Mouse (Mus musculus) hindbrain, postnatal 0 days (tissue): ENCODE results near the gene 1810009A15Rik. TPM values are rescaled to one million over a fixed set of nuclear protein-coding genes. Genes with fewer than 3 reads are reported as not detected.

Experiments used
- ATAC-seq: fragments of 200-750 bp; cut with Nextera tagmentation; 2 replicates; pipeline ENCODE4 v1.8.0; 2017; ENCODE audit warnings: mild to moderate bottlenecking, moderate TSS enrichment, moderate library complexity
- DNase-seq: peaks from one replicate; pipeline ENCODE4 v3.0.0-alpha.2; 2015; ENCODE audit warnings: low spot score
- H3K27ac ChIP-seq: fragments of 300-500 bp; sonication (generic); 2 replicates; pipeline ENCODE4 v1.5.1; 2014; ENCODE audit warnings: mild to moderate bottlenecking
- H3K27me3 ChIP-seq: fragments of 300-500 bp; sonication (generic); 2 replicates; pipeline ENCODE4 v1.6.1; 2014; ENCODE audit warnings: low read length, mixed read lengths; ENCODE audit not compliant: insufficient read depth
- H3K36me3 ChIP-seq: fragments of 300-500 bp; sonication (generic); 2 replicates; pipeline ENCODE4 v1.6.1; 2014; ENCODE audit warnings: low read length, mixed read lengths; ENCODE audit not compliant: insufficient read depth
- H3K4me1 ChIP-seq: fragments of 300-500 bp; sonication (generic); 2 replicates; pipeline ENCODE4 v1.6.1; 2014; ENCODE audit warnings: antibody characterized with exemption, low read length, mixed read lengths; ENCODE audit not compliant: insufficient read depth
- H3K4me2 ChIP-seq: fragments of 300-500 bp; sonication (generic); 2 replicates; pipeline ENCODE4 v1.6.1; 2014; ENCODE audit warnings: low read depth, mild to moderate bottlenecking, low read length, moderate library complexity, mixed read lengths
- H3K4me3 ChIP-seq: fragments of 300-500 bp; sonication (generic); 2 replicates; pipeline ENCODE4 v1.5.1; 2014; ENCODE audit warnings: low read length
- H3K9ac ChIP-seq: fragments of 300-500 bp; sonication (generic); replicated peaks from 2 replicates; pipeline ENCODE4 v1.6.1; 2014; ENCODE audit warnings: mild to moderate bottlenecking, low read length, moderate library complexity, mixed read lengths
- H3K9me3 ChIP-seq: fragments of 300-500 bp; sonication (generic); 2 replicates; pipeline ENCODE4 v1.6.1; 2016; ENCODE audit warnings: low read length, mixed read lengths
- CTCF ChIP-seq: IDR thresholded peaks from 2 replicates; pipeline ENCODE4 v1.5.1; 2016; ENCODE audit warnings: antibody characterized with exemption, control low read depth, low read depth
- WGBS: fragments of 180-500 bp; shearing (Covaris S2); extraction: QIAGEN DNeasy Blood & Tissue Kit; methylation state at CpG from one replicate; pipeline ENCODE4 v1.1.7; 2014; 5-methylcytosine and 5-hydroxymethylcytosine counted together
- microRNA-seq, 2 experiments: library from miRNA; unstranded; fragments of <30 nt; microRNA quantifications; one replicate each; pipeline ENCODE4; 2016
- polyA plus RNA-seq: library from polyadenylated mRNA; unstranded; fragments of >200 nt; fragmentation: Nextera tagmentation; extraction: Ambion mirVana; gene quantifications from 2 replicates; pipeline ENCODE4 v1.2.1, GENCODE M21; 2015
- total RNA-seq: library from RNA; depleted of rRNA; stranded (reverse); fragments of >200 nt; gene quantifications from 2 replicates; pipeline ENCODE4 v1.2.3, GENCODE M21; 2014; rRNA removed

Gene 1810009A15Rik
- total and polyA plus RNA-seq, 2 experiments from 2014 or later: 13.6 to 38.6 TPM

DNA sequence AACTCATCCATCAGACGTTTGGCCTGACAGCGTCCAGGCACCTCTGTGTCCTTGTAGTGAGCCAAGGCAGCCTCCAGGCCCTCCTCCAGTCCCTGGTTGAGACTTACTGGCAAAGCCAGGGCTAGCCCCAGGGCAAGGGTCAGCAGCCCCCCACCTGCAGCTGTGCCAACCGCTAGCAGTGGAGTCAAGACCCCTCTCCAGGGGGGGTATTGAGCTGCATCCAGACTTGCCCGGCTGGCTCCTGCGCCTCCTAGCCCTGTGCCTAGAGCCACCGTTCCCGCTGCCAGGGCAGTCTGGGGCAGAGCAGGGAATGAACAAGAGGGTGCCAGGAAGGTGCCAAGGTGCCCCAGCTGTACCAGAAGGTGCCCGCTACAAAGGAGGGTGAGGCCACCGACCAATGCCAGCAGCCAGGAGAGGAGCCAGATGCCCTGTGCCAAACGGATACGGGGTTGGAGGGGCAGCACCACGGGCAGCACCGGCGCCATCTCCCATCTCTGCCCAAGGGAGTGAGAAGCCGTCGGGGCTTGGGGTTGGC, 40.1 kb downstream of the 1810009A15Rik start:
- Histone ChIP-seq H3K27me3 (no peaks in the 10 kb centered on the region), H3K9ac (peak overlapping the region; percentile 59; the same call in 1 of the 2 replicates), H3K36me3 (peaks cover 8% of the 10 kb centered on the region; the same call in 1 of the 2 replicates), H3K4me3 (peak overlapping the region; percentile 53), H3K9me3 (no peaks in the 10 kb centered on the region), H3K27ac (peak overlapping the region; percentile 62; the same call in 1 of the 2 replicates), H3K4me1 (no peaks in the 10 kb centered on the region), H3K4me2 (peak overlapping the region; percentile 71)
- TF ChIP-seq CTCF: no peak
- WGBS: 15% methylated on average over 16 of the region's 16 CpGs
- ATAC-seq (peak; percentile 9), DNase-seq (no peak)

DNA sequence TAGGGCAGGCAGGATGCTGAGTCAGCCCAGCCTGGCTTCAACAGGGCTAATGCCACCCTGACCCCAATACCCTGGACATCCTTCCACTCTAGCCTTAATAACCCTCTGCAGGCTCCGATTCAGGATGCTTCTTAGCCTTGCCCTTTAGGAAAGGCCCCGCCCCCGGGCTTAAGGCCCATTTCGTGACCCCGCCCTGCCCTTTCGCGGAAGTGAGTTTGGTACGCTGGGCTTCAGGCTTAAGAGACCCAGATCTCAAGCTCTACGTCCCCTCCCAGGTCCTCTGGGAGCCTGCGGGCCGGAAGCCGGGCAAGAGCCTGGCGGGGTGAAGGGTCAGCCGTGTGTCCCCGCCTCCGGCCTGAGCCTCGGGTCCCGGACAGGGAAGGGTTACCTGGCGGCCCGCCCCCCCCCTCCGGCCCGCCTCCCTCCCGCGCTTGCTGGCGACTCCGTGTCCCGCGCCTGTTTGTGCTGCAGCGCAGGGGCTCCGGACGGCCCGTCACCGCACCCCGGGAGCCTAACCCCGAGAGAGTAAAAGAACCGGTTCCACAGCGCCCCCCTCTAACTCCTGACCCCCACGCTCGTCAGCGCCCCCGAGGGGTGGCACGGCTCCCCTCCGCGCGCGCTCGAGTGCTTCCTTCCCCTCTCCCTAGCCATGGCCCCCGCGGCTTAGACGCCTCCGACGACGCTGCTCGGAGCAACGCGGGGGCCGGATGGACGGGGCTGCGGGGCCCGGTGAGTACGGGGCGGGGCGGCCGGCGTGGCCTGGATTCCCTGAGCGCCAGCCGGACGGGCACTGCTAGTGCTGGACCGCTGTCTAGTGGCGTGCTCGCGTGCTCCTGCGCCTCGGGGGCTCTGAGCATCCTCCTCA, 40.8 kb downstream of the 1810009A15Rik start, which contains the start of the genes Rom1 and Eml3:
Gene Rom1 (minus strand): TSS at position 133 of the 865 bp plus-strand sequence.
Gene Eml3 (plus strand): TSS at position 329 of the 865 bp plus-strand sequence.
- Histone ChIP-seq H3K9ac (peak within 1 kb of the TSS; percentile 59), H3K4me3 (peak within 1 kb of the TSS; percentile 53), H3K4me1 (no peaks in the 10 kb centered on the region), H3K36me3 (peaks cover 8% of the 10 kb centered on the region; the same call in 1 of the 2 replicates), H3K27ac (peak within 1 kb of the TSS; percentile 62), H3K27me3 (no peaks in the 10 kb centered on the region), H3K4me2 (peak within 1 kb of the TSS; percentile 71), H3K9me3 (no peaks in the 10 kb centered on the region)
- DNase-seq (peak; percentile 62), ATAC-seq (peak; percentile 72)
- peak; percentile 40 for TF ChIP-seq CTCF
- WGBS: 1% methylated on average over 57 of the region's 74 CpGs

DNA sequence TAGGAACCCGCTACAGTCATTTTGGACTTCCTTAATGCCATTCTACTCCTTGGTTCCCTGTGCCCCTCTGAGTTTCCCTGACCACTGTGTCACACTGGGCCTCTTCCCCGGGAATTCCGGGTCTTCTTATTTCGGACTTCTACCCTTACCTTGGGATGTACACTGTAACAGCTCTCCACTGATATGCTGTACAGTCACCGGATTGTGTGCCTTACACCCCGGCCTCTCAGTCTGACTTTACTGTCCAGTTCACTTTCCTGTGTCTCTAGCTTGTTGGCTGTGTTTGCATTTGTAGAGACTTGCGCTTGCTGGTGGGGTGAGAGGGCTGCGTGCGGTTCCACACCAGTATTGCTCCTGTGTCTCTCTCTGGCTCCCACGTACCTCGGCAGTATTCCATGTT, 41.5 kb downstream of the 1810009A15Rik start:
- DNase-seq: no peak
- TF ChIP-seq CTCF: no peak
- 18% methylated on average over 11 of the region's 11 CpGs for WGBS
- Histone ChIP-seq H3K9ac (peak overlapping the region; percentile 59), H3K4me1 (no peaks in the 10 kb centered on the region), H3K27ac (peak overlapping the region; percentile 62; the same call in 1 of the 2 replicates), H3K4me2 (peak overlapping the region; percentile 71), H3K36me3 (peaks cover 8% of the 10 kb centered on the region; the same call in 1 of the 2 replicates), H3K27me3 (no peaks in the 10 kb centered on the region), H3K4me3 (peak overlapping the region; percentile 53), H3K9me3 (no peaks in the 10 kb centered on the region)
- peak; percentile 18; the same call in 1 of the 2 replicates for ATAC-seq

DNA sequence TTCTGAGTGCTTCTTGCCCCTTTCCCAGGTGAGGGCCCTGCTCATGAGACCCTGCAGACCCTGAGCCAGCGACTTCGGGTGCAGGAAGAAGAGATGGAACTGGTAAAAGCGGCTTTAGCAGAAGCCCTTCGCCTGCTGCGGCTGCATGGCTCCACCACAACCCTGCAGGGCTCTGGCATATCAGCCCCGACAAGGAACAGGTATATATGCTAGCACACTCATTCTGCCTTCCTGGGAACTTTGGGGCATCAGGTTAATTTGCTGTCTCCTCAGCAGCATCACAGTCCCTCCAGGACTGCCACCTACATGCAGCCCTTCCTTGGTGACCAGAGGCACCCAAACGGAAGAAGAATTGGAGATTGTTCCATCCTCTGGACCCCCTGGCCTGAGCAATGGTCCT, 42.1 kb downstream of the 1810009A15Rik start:
- 0 out of 2 replicates have a peak overlapping the region, but pooled peaks have one; percentile 71 for H3K4me2 ChIP-seq
- no peaks in the 10 kb centered on the region for H3K4me1 ChIP-seq
- TF ChIP-seq CTCF: no peak
- no peaks in the 10 kb centered on the region for H3K9me3 ChIP-seq
- no peak for DNase-seq
- no peak overlapping the region for H3K4me3 ChIP-seq
- no peak for ATAC-seq
- WGBS: 88% methylated on average over 7 of the region's 7 CpGs
- H3K36me3 ChIP-seq: peaks cover 4% of the 10 kb centered on the region; the same call in 1 of the 2 replicates
- H3K27ac ChIP-seq: no peak overlapping the region
- no peak overlapping the region; the same call in 1 of the 2 replicates for H3K9ac ChIP-seq
- H3K27me3 ChIP-seq: no peaks in the 10 kb centered on the region

DNA sequence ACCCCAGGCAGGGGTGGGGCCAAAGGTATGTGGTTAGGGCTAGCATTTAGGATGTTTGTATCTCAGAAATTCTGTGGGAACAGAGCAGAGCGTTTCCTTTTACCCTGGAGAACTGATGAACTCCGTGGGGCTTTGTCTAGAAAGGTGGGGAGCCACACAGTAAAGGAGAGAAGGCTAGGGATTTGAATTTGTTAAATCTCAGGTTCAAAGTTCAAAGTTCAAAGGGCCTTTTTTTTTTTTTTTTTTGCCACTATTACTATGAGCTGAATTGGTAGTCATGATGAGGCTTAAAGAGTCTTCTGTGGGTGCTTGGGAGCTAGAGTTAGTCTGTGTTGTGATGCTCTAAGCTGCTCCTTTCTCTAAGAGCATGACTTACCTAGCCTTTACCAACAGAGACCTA, 48.1 kb downstream of the 1810009A15Rik start:
- H3K27me3 ChIP-seq: no peaks in the 10 kb centered on the region

More for the DNA sequence above, 48.1 kb downstream of the 1810009A15Rik start:
- Histone ChIP-seq H3K9ac (0 out of 2 replicates have a peak overlapping the region, but pooled peaks have one; percentile 5), H3K4me2 (no peak overlapping the region), H3K27ac (no peak overlapping the region), H3K9me3 (no peaks in the 10 kb centered on the region), H3K36me3 (no peaks in the 10 kb centered on the region), H3K4me1 (no peaks in the 10 kb centered on the region), H3K4me3 (no peak overlapping the region)
- TF ChIP-seq CTCF: no peak
- DNase-seq (no peak), ATAC-seq (no peak)
- 84% methylated on average over 2 of the region's 2 CpGs for WGBS

Small RNAs within 50 kb of the gene (microRNA-seq; reads per million reads assigned to microRNA genes)
- gene Mir5136: 0.18 to 0.36 reads per million in 2 experiments

Other genes starting within 250 kb of the 1810009A15Rik start
Only the 30 nearest of the 33 such genes appear.
- 154 and 155 TPM in 2 replicates for gene Slc3a2, start 165.5 kb upstream of the 1810009A15Rik start, total RNA-seq
- gene Slc3a2, start 165.5 kb upstream of the 1810009A15Rik start, polyA plus RNA-seq: 235 and 250 TPM in 2 replicates
- 46.7 and 49.7 TPM in 2 replicates for gene Wdr74, start 153.0 kb upstream of the 1810009A15Rik start, total RNA-seq
- 78.7 and 79.2 TPM in 2 replicates for gene Wdr74, start 153.0 kb upstream of the 1810009A15Rik start, polyA plus RNA-seq
- gene 1700092M07Rik, start 148.1 kb upstream of the 1810009A15Rik start, total RNA-seq: not detected in 2 replicates
- gene 1700092M07Rik, start 148.1 kb upstream of the 1810009A15Rik start, polyA plus RNA-seq: 0.66 and 0.85 TPM in 2 replicates
- gene Stx5a, start 147.4 kb upstream of the 1810009A15Rik start, total RNA-seq: 84.4 and 110 TPM in 2 replicates
- 95.3 and 104 TPM in 2 replicates for gene Stx5a, start 147.4 kb upstream of the 1810009A15Rik start, polyA plus RNA-seq
- 47.7 and 51.3 TPM in 2 replicates for gene Nxf1, start 131.8 kb upstream of the 1810009A15Rik start, total RNA-seq
- 88.3 and 89.5 TPM in 2 replicates for gene Nxf1, start 131.8 kb upstream of the 1810009A15Rik start, polyA plus RNA-seq
- gene Tmem223, start 117.9 kb upstream of the 1810009A15Rik start, total RNA-seq: 269 and 347 TPM in 2 replicates
- 233 and 258 TPM in 2 replicates for gene Tmem223, start 117.9 kb upstream of the 1810009A15Rik start, polyA plus RNA-seq
- gene Tmem179b, start 114.4 kb upstream of the 1810009A15Rik start, total RNA-seq: 29.5 and 31.0 TPM in 2 replicates
- gene Tmem179b, start 114.4 kb upstream of the 1810009A15Rik start, polyA plus RNA-seq: 27.0 and 27.7 TPM in 2 replicates
- 30.1 and 38.9 TPM in 2 replicates for gene Taf6l, start 102.4 kb upstream of the 1810009A15Rik start, total RNA-seq
- 23.3 and 25.9 TPM in 2 replicates for gene Taf6l, start 102.4 kb upstream of the 1810009A15Rik start, polyA plus RNA-seq
- gene Polr2g, start 90.3 kb upstream of the 1810009A15Rik start, total RNA-seq: 52.7 and 78.3 TPM in 2 replicates
- 171 and 178 TPM in 2 replicates for gene Polr2g, start 90.3 kb upstream of the 1810009A15Rik start, polyA plus RNA-seq
- 5.0 and 7.5 TPM in 2 replicates for gene Zbtb3, start 86.3 kb upstream of the 1810009A15Rik start, total RNA-seq
- gene Zbtb3, start 86.3 kb upstream of the 1810009A15Rik start, polyA plus RNA-seq: 4.4 and 4.7 TPM in 2 replicates
- 41.0 and 55.2 TPM in 2 replicates for gene Ttc9c, start 69.5 kb upstream of the 1810009A15Rik start, total RNA-seq
- gene Ttc9c, start 69.5 kb upstream of the 1810009A15Rik start, polyA plus RNA-seq: 41.1 and 42.5 TPM in 2 replicates
- gene Hnrnpul2, start 68.8 kb upstream of the 1810009A15Rik start, total RNA-seq: 19.7 and 20.1 TPM in 2 replicates
- gene Hnrnpul2, start 68.8 kb upstream of the 1810009A15Rik start, polyA plus RNA-seq: 5.6 TPM in 2 replicates
- not detected in 2 replicates for gene AC129217.1, start 59.1 kb upstream of the 1810009A15Rik start, total RNA-seq
- not detected in 2 replicates for gene AC129217.1, start 59.1 kb upstream of the 1810009A15Rik start, polyA plus RNA-seq
- 132 and 146 TPM in 2 replicates for gene Bscl2, start 51.4 kb upstream of the 1810009A15Rik start, total RNA-seq
- 104 and 107 TPM in 2 replicates for gene Bscl2, start 51.4 kb upstream of the 1810009A15Rik start, polyA plus RNA-seq
- gene Gng3, start 49.7 kb upstream of the 1810009A15Rik start, total RNA-seq: 93.2 and 99.7 TPM in 2 replicates
- gene Gng3, start 49.7 kb upstream of the 1810009A15Rik start, polyA plus RNA-seq: 591 and 626 TPM in 2 replicates
- 1.6 TPM in 2 replicates for gene Lrrn4cl, start 38.1 kb upstream of the 1810009A15Rik start, total RNA-seq
- 1.5 and 1.8 TPM in 2 replicates for gene Lrrn4cl, start 38.1 kb upstream of the 1810009A15Rik start, polyA plus RNA-seq
- gene Ubxn1, start 17.4 kb upstream of the 1810009A15Rik start, total RNA-seq: 60.8 and 67.7 TPM in 2 replicates
- gene Ubxn1, start 17.4 kb upstream of the 1810009A15Rik start, polyA plus RNA-seq: 158 and 164 TPM in 2 replicates
- gene Uqcc3, start 7.9 kb upstream of the 1810009A15Rik start, total RNA-seq: 17.9 and 21.1 TPM in 2 replicates
- 64.9 and 77.0 TPM in 2 replicates for gene Uqcc3, start 7.9 kb upstream of the 1810009A15Rik start, polyA plus RNA-seq
- 3.3 and 5.5 TPM in 2 replicates for gene Lbhd1, start 5.1 kb upstream of the 1810009A15Rik start, total RNA-seq
- gene Lbhd1, start 5.1 kb upstream of the 1810009A15Rik start, polyA plus RNA-seq: 26.4 and 37.8 TPM in 2 replicates
- gene Gm49403, start 4.9 kb upstream of the 1810009A15Rik start, total RNA-seq: not detected in 2 replicates
- gene Gm49403, start 4.9 kb upstream of the 1810009A15Rik start, polyA plus RNA-seq: not detected in 2 replicates
- 0.52 and 2.7 TPM in 2 replicates for gene Gm49416, start 73 bp downstream of the 1810009A15Rik start, total RNA-seq
- not detected in 2 replicates for gene Gm49416, start 73 bp downstream of the 1810009A15Rik start, polyA plus RNA-seq
- gene Ints5, start 4.2 kb downstream of the 1810009A15Rik start, total RNA-seq: 40.8 and 46.3 TPM in 2 replicates
- gene Ints5, start 4.2 kb downstream of the 1810009A15Rik start, polyA plus RNA-seq: 23.2 and 23.8 TPM in 2 replicates
- 103 and 110 TPM in 2 replicates for gene Ganab, start 9.2 kb downstream of the 1810009A15Rik start, total RNA-seq
- 55.5 and 55.6 TPM in 2 replicates for gene Ganab, start 9.2 kb downstream of the 1810009A15Rik start, polyA plus RNA-seq
- gene B3gat3, start 31.5 kb downstream of the 1810009A15Rik start, total RNA-seq: 88.7 and 97.5 TPM in 2 replicates
- 80.9 and 92.3 TPM in 2 replicates for gene B3gat3, start 31.5 kb downstream of the 1810009A15Rik start, polyA plus RNA-seq
- 5.7 and 6.0 TPM in 2 replicates for gene Rom1, start 40.5 kb downstream of the 1810009A15Rik start, total RNA-seq
- 3.5 and 4.0 TPM in 2 replicates for gene Rom1, start 40.5 kb downstream of the 1810009A15Rik start, polyA plus RNA-seq
- gene Eml3, start 40.7 kb downstream of the 1810009A15Rik start, total RNA-seq: 8.3 and 8.6 TPM in 2 replicates
- 11.0 and 11.8 TPM in 2 replicates for gene Eml3, start 40.7 kb downstream of the 1810009A15Rik start, polyA plus RNA-seq
- 65.1 and 71.4 TPM in 2 replicates for gene Mta2, start 53.0 kb downstream of the 1810009A15Rik start, total RNA-seq
- 75.2 and 78.8 TPM in 2 replicates for gene Mta2, start 53.0 kb downstream of the 1810009A15Rik start, polyA plus RNA-seq
- 20.8 and 23.4 TPM in 2 replicates for gene Tut1, start 65.0 kb downstream of the 1810009A15Rik start, total RNA-seq
- gene Tut1, start 65.0 kb downstream of the 1810009A15Rik start, polyA plus RNA-seq: 16.0 and 16.2 TPM in 2 replicates
- 442 and 469 TPM in 2 replicates for gene Eef1g, start 78.2 kb downstream of the 1810009A15Rik start, total RNA-seq
- 256 and 260 TPM in 2 replicates for gene Eef1g, start 78.2 kb downstream of the 1810009A15Rik start, polyA plus RNA-seq
- gene Ahnak, start 100.4 kb downstream of the 1810009A15Rik start, total RNA-seq: 11.2 and 11.7 TPM in 2 replicates
- gene Ahnak, start 100.4 kb downstream of the 1810009A15Rik start, polyA plus RNA-seq: 5.7 and 6.1 TPM in 2 replicates